Mouse (Mus musculus): ENCODE results near the gene Sf3b4.

Sf3b4 gene

GRCm38 (mm10) chr3:96172197-96173178, at the start of gene Sf3b4:
Gene Sf3b4, plus strand, starts transcription at chr3:96172332.
- peak; percentile 83 to 90 for DNase-seq (ENCODE audit: low spot score in 2 of 2)

- DNase-seq (ENCODE audit: low spot score in 2 of 2): no peak
Observed at GRCm38 (mm10) chr3:96124235-96124634, 47.9 kb upstream of the Sf3b4 start.

- no peak for DNase-seq (ENCODE audit: low spot score in 2 of 2)
Observed at GRCm38 (mm10) chr3:96128128-96128527, 44.0 kb upstream of the Sf3b4 start.

GRCm38 (mm10) chr3:96132478-96132877, 39.7 kb upstream of the Sf3b4 start:
- no peak for DNase-seq (ENCODE audit: low spot score in 2 of 2)

GRCm38 (mm10) chr3:96133327-96133905, 38.7 kb upstream of the Sf3b4 start:
- DNase-seq (ENCODE audit: low spot score in 2 of 2): no peak

- no peak for DNase-seq (ENCODE audit: low spot score in 2 of 2)
Observed at GRCm38 (mm10) chr3:96135011-96135410, 37.1 kb upstream of the Sf3b4 start.

- no peak for DNase-seq (ENCODE audit: low spot score in 2 of 2)
Observed at GRCm38 (mm10) chr3:96147950-96148349, 24.2 kb upstream of the Sf3b4 start.

GRCm38 (mm10) chr3:96151836-96152235, 20.3 kb upstream of the Sf3b4 start:
- no peak for DNase-seq (ENCODE audit: low spot score in 2 of 2)

- DNase-seq (ENCODE audit: low spot score in 2 of 2): no peak
Observed at GRCm38 (mm10) chr3:96152611-96153010, 19.5 kb upstream of the Sf3b4 start.

- no peak for DNase-seq (ENCODE audit: low spot score in 2 of 2)
Observed at GRCm38 (mm10) chr3:96155501-96155900, 16.6 kb upstream of the Sf3b4 start.

GRCm38 (mm10) chr3:96159820-96160219, 12.3 kb upstream of the Sf3b4 start:
- peak in 1 of 2 experiments; percentile 42 for DNase-seq (ENCODE audit: low spot score in 2 of 2)

GRCm38 (mm10) chr3:96160222-96160802, 11.8 kb upstream of the Sf3b4 start:
- peak in 1 of 2 experiments; percentile 53 for DNase-seq (ENCODE audit: low spot score in 2 of 2)

GRCm38 (mm10) chr3:96160803-96161516, 11.2 kb upstream of the Sf3b4 start:
- DNase-seq (ENCODE audit: low spot score in 2 of 2): no peak

- no peak for DNase-seq (ENCODE audit: low spot score in 2 of 2)
Observed at GRCm38 (mm10) chr3:96161869-96162840, 10.0 kb upstream of the Sf3b4 start, which contains the start of gene Mtmr11. Gene Mtmr11, plus strand, starts transcription at chr3:96162004.

GRCm38 (mm10) chr3:96163040-96163439, 9.1 kb upstream of the Sf3b4 start:
- no peak for DNase-seq (ENCODE audit: low spot score in 2 of 2)

- DNase-seq (ENCODE audit: low spot score in 2 of 2): no peak
Observed at GRCm38 (mm10) chr3:96168466-96169158, 3.5 kb upstream of the Sf3b4 start.

GRCm38 (mm10) chr3:96170276-96170675, 1.9 kb upstream of the Sf3b4 start:
- no peak for DNase-seq (ENCODE audit: low spot score in 2 of 2)

GRCm38 (mm10) chr3:96170976-96171545, 1.1 kb upstream of the Sf3b4 start:
- DNase-seq (ENCODE audit: low spot score in 2 of 2): no peak

GRCm38 (mm10) chr3:96171583-96172196, 442 bp upstream of the Sf3b4 start:
- DNase-seq (ENCODE audit: low spot score in 2 of 2): no peak
